Mouse (Mus musculus) heart, adult 2 months (tissue): Measurements from ENCODE around the gene 4930524J08Rik.

Experiments used
- EP300 ChIP-seq: fragments of 200-500 bp; IDR thresholded peaks from 2 replicates; pipeline ENCODE4 v1.6.1; 2011; ENCODE audit warnings: low read depth, low read length, control low read depth; ENCODE audit not compliant: insufficient read depth
- POLR2A ChIP-seq: fragments of 200-500 bp; IDR thresholded peaks from 2 replicates; pipeline ENCODE4 v1.6.1; 2011; ENCODE audit warnings: mild to moderate bottlenecking, low read depth, low read length, control low read depth; ENCODE audit not compliant: insufficient read depth

GRCm38 (mm10) chr5:100006324-100007039 is 27.6 kb downstream of the 4930524J08Rik start:
- TF ChIP-seq POLR2A (no peak), EP300 (no peak)
